Mouse (Mus musculus): ENCODE results near the gene Nr5a2. TPM values are rescaled to one million over a fixed set of nuclear protein-coding genes. Genes with fewer than 3 reads are reported as not detected.
A peak's percentile ranks its signal among the peaks of the same experiment; 100 is the strongest.
"Not testable (repeated sequence)": the region's sequence is repeated elsewhere in the genome, so short reads cannot be mapped to it uniquely, and the experiment has no call there.

The Nr5a2 gene
- polyA plus RNA-seq, 1 experiment from 2014 or later, result 2.0 TPM

- H3K4me1 ChIP-seq (ENCODE audit: control insufficient read depth, insufficient read depth, low read length), result no peaks in the 10 kb centered on the region
- WGBS, result 83% methylated on average over 4 of the region's 4 CpGs
- H3K36me3 ChIP-seq (replicated peaks; ENCODE audit: control insufficient read depth, insufficient read depth, low read depth, low read length), result no peaks in the 10 kb centered on the region
- no peak overlapping the region for H3K9ac ChIP-seq (replicated peaks; ENCODE audit: low read length)
- DNase-seq (ENCODE audit: low spot score), result no peak
- H3K27me3 ChIP-seq (ENCODE audit: control insufficient read depth, insufficient read depth, low read length), result no peaks in the 10 kb centered on the region
- no peak overlapping the region for H3K4me2 ChIP-seq (ENCODE audit: low read depth, low read length)
- H3K27ac ChIP-seq (replicated peaks; ENCODE audit: low read depth, low read length), result no peak overlapping the region
- H3K9me3 ChIP-seq (replicated peaks; ENCODE audit: control insufficient read depth, low read length), result no peaks in the 10 kb centered on the region
- ATAC-seq (replicated peaks; ENCODE audit: insufficient number of reproducible peaks, low FRiP score, low TSS enrichment, low read depth), result no peak
- no peak overlapping the region for H3K4me3 ChIP-seq (ENCODE audit: low read depth, low read length)
These were observed 136.4 kb downstream of the Nr5a2 start for GRCm38 (mm10) chr1:136823897-136824296.

GRCm38 (mm10) chr1:136800625-136801024 is 159.6 kb downstream of the Nr5a2 start:
- Histone ChIP-seq H3K27me3 (ENCODE audit: control insufficient read depth, insufficient read depth, low read length) (no peaks in the 10 kb centered on the region), H3K4me1 (ENCODE audit: control insufficient read depth, insufficient read depth, low read length) (no peaks in the 10 kb centered on the region), H3K9ac (replicated peaks; ENCODE audit: low read length) (no peak overlapping the region), H3K4me3 (ENCODE audit: low read depth, low read length) (no peak overlapping the region), H3K36me3 (replicated peaks; ENCODE audit: control insufficient read depth, insufficient read depth, low read depth, low read length) (no peaks in the 10 kb centered on the region), H3K9me3 (replicated peaks; ENCODE audit: control insufficient read depth, low read length) (no peaks in the 10 kb centered on the region), H3K4me2 (ENCODE audit: low read depth, low read length) (no peak overlapping the region), H3K27ac (replicated peaks; ENCODE audit: low read depth, low read length) (no peak overlapping the region)
- WGBS, result 83% methylated on average over 6 of the region's 6 CpGs
- DNase-seq (ENCODE audit: low spot score) (no peak), ATAC-seq (replicated peaks; ENCODE audit: insufficient number of reproducible peaks, low FRiP score, low TSS enrichment, low read depth) (no peak)

GRCm38 (mm10) chr1:136796361-136797090 is 163.7 kb downstream of the Nr5a2 start:
- no peak overlapping the region for H3K27ac ChIP-seq (replicated peaks; ENCODE audit: low read depth, low read length)
- no peaks in the 10 kb centered on the region for H3K4me1 ChIP-seq (ENCODE audit: control insufficient read depth, insufficient read depth, low read length)
- H3K9me3 ChIP-seq (replicated peaks; ENCODE audit: control insufficient read depth, low read length), result no peaks in the 10 kb centered on the region
- no peak for ATAC-seq (replicated peaks; ENCODE audit: insufficient number of reproducible peaks, low FRiP score, low TSS enrichment, low read depth)
- H3K9ac ChIP-seq (replicated peaks; ENCODE audit: low read length), result no peak overlapping the region
- H3K4me3 ChIP-seq (ENCODE audit: low read depth, low read length), result no peak overlapping the region
- H3K36me3 ChIP-seq (replicated peaks; ENCODE audit: control insufficient read depth, insufficient read depth, low read depth, low read length), result no peaks in the 10 kb centered on the region
- no peak overlapping the region for H3K4me2 ChIP-seq (ENCODE audit: low read depth, low read length)
- WGBS, result 34% methylated on average over 17 of the region's 17 CpGs
- H3K27me3 ChIP-seq (ENCODE audit: control insufficient read depth, insufficient read depth, low read length), result no peaks in the 10 kb centered on the region
- peak; percentile 55 for DNase-seq (ENCODE audit: low spot score)

GRCm38 (mm10) chr1:136792957-136793883 is 167.0 kb downstream of the Nr5a2 start:
- not testable (repeated sequence) for DNase-seq (ENCODE audit: low spot score); H3K9ac ChIP-seq (replicated peaks; ENCODE audit: low read length); H3K4me1 ChIP-seq (ENCODE audit: control insufficient read depth, insufficient read depth, low read length); H3K36me3 ChIP-seq (replicated peaks; ENCODE audit: control insufficient read depth, insufficient read depth, low read depth, low read length); H3K9me3 ChIP-seq (replicated peaks; ENCODE audit: control insufficient read depth, low read length); H3K27me3 ChIP-seq (ENCODE audit: control insufficient read depth, insufficient read depth, low read length); H3K4me3 ChIP-seq (ENCODE audit: low read depth, low read length); H3K4me2 ChIP-seq (ENCODE audit: low read depth, low read length); ATAC-seq (replicated peaks; ENCODE audit: insufficient number of reproducible peaks, low FRiP score, low TSS enrichment, low read depth); H3K27ac ChIP-seq (replicated peaks; ENCODE audit: low read depth, low read length)
- WGBS, result 95% methylated on average over 12 of the region's 12 CpGs
